Mouse (Mus musculus) bone marrow macrophage, adult 2 months (primary cell): ENCODE results near the gene Col8a2.
A peak's percentile ranks its signal among the peaks of the same experiment; 100 is the strongest.

Experiments used
- CTCF ChIP-seq: IDR thresholded peaks from 2 replicates; pipeline ENCODE4 v1.5.1; 2012; ENCODE audit warnings: low read depth, mild to moderate bottlenecking, low read length, moderate library complexity
- POLR2A ChIP-seq: IDR thresholded peaks from 2 replicates; pipeline ENCODE4 v1.6.1; 2012; ENCODE audit warnings: mild to moderate bottlenecking, low read depth, low read length, borderline replicate concordance

- peak; percentile 79 for TF ChIP-seq CTCF
- no peak for TF ChIP-seq POLR2A
These were observed 24.3 kb upstream of the Col8a2 start, which contains the start of gene Trappc3 for GRCm38 (mm10) chr4:126262119-126262807.
